Mouse (Mus musculus) granulocyte monocyte progenitor cell, adult 5-6 weeks (primary cell): Measurements from ENCODE around the gene Gm5286. TPM values are rescaled to one million over a fixed set of nuclear protein-coding genes. Genes with fewer than 3 reads are reported as not detected.
"Not testable (repeated sequence)": the region's sequence is repeated elsewhere in the genome, so short reads cannot be mapped to it uniquely, and the experiment has no call there.

Experiments
- ATAC-seq: replicated peaks from 2 replicates; pipeline ENCODE4 v1.8.0; 2016; ENCODE audit warnings: mild to moderate bottlenecking, moderate TSS enrichment, inconsistent platforms; ENCODE audit not compliant: poor library complexity, severe bottlenecking
- total RNA-seq, 2 experiments: library from RNA; stranded (forward) in 1 of 2; stranded (reverse) in 1 of 2; fragments of 200-712, 200-1000 nt in 1 of 2; fragments of >200 nt in 1 of 2; fragmentation: Nextera tagmentation in 1 of 2; gene quantifications; 2 replicates each; pipeline ENCODE4 v1.2.3; 2014 to 2017

The Gm5286 gene
- total RNA-seq (2014; fragmentation: Nextera tagmentation), result not detected in 2 replicates
- not detected in 2 replicates for total RNA-seq (2017)

- not testable (repeated sequence) for ATAC-seq
These were observed at the start of gene Gm5286 for GRCm38 (mm10) chr3:94196414-94196813. Gm5286 (plus strand) TSS chr3:94196714.

DNA sequence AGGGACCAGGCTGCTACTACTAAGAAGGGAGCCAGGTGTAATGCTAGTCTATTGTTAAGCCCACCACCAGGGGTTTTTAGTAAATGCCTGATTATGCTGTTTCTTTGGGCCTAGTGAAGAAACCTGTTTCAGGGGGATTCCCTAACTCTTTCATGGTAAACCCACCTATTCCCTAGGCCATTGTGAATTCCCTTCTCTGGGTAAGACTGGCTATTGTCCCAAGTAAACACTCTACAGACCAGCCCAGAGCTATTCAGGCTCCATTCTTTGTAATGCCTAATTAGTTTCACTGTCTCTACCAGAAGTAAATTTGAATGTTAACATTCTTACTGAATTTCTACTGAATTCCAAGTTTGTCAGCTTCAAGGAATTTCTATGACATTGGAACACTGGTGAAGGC is 29.2 kb upstream of the Gm5286 start:
- ATAC-seq, result not testable (repeated sequence)

DNA sequence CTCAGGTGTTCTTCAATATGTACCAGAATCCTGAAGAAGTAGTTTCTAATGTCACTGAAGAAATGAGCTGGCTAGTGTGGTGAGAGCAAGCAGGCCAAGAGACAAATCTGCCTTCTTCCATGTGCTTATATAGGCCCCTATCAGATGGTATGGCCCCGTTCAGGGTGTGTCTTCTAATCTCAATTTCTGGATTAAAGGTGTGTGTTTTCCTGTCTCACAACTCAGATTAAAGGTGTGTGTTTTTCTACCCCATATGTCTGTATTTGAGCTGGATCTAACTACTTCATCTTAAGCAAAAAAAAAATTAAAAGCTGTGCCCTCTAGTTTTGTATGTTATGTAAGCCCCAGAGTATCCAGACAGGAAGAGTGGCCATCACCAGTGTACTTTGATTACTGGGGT is 18.4 kb upstream of the Gm5286 start, which contains the start of gene Gm10696:
Gene Gm10696, minus strand, starts transcription at position 101 of the 400 bp plus-strand sequence.
- not testable (repeated sequence) for ATAC-seq

Other genes with a start within 250 kb of the Gm5286 start
- gene Tdpoz5, start 235.4 kb upstream of the Gm5286 start, total RNA-seq (2014; fragmentation: Nextera tagmentation), result not detected in 2 replicates
- not detected in 2 replicates for gene Tdpoz5, start 235.4 kb upstream of the Gm5286 start, total RNA-seq (2017)
- not detected in 2 replicates for gene Gm9125, start 141.8 kb upstream of the Gm5286 start, total RNA-seq (2014; fragmentation: Nextera tagmentation)
- not detected in 2 replicates for gene Gm9125, start 141.8 kb upstream of the Gm5286 start, total RNA-seq (2017)
- not detected in 2 replicates for gene Gm10697, start 124.1 kb upstream of the Gm5286 start, total RNA-seq (2014; fragmentation: Nextera tagmentation)
- not detected in 2 replicates for gene Gm10697, start 124.1 kb upstream of the Gm5286 start, total RNA-seq (2017)
- gene Gm10696, start 18.5 kb upstream of the Gm5286 start, total RNA-seq (2014; fragmentation: Nextera tagmentation), result not detected in 2 replicates
- gene Gm10696, start 18.5 kb upstream of the Gm5286 start, total RNA-seq (2017), result not detected in 2 replicates
- gene Gm4778, start 67.3 kb downstream of the Gm5286 start, total RNA-seq (2014; fragmentation: Nextera tagmentation), result not detected in 2 replicates
- gene Gm4778, start 67.3 kb downstream of the Gm5286 start, total RNA-seq (2017), result not detected in 2 replicates
- gene Them4, start 113.4 kb downstream of the Gm5286 start, total RNA-seq (2014; fragmentation: Nextera tagmentation), result 1.8 and 7.4 TPM in 2 replicates
- 4.5 and 5.5 TPM in 2 replicates for gene Them4, start 113.4 kb downstream of the Gm5286 start, total RNA-seq (2017)
- not detected in 2 replicates for gene Them5, start 145.4 kb downstream of the Gm5286 start, total RNA-seq (2014; fragmentation: Nextera tagmentation)
- gene Them5, start 145.4 kb downstream of the Gm5286 start, total RNA-seq (2017), result not detected in 2 replicates
- gene C2cd4d, start 165.7 kb downstream of the Gm5286 start, total RNA-seq (2014; fragmentation: Nextera tagmentation), result not detected in 2 replicates
- gene C2cd4d, start 165.7 kb downstream of the Gm5286 start, total RNA-seq (2017), result not detected in 2 replicates
- gene Rorc, start 176.1 kb downstream of the Gm5286 start, total RNA-seq (2014; fragmentation: Nextera tagmentation), result not detected in 2 replicates
- 0.13 TPM in 1 of 2 replicates, not detected in the other for gene Rorc, start 176.1 kb downstream of the Gm5286 start, total RNA-seq (2017)
- not detected in 2 replicates for gene Lingo4, start 201.8 kb downstream of the Gm5286 start, total RNA-seq (2014; fragmentation: Nextera tagmentation)
- not detected in 2 replicates for gene Lingo4, start 201.8 kb downstream of the Gm5286 start, total RNA-seq (2017)
- gene Tdrkh, start 216.6 kb downstream of the Gm5286 start, total RNA-seq (2014; fragmentation: Nextera tagmentation), result 4.5 TPM in 2 replicates
- gene Tdrkh, start 216.6 kb downstream of the Gm5286 start, total RNA-seq (2017), result 5.7 and 6.1 TPM in 2 replicates
- gene Mrpl9, start 246.6 kb downstream of the Gm5286 start, total RNA-seq (2014; fragmentation: Nextera tagmentation), result 32.5 and 49.1 TPM in 2 replicates
- gene Mrpl9, start 246.6 kb downstream of the Gm5286 start, total RNA-seq (2017), result 56.3 and 60.6 TPM in 2 replicates
- not detected in 2 replicates for gene Oaz3, start 247.2 kb downstream of the Gm5286 start, total RNA-seq (2014; fragmentation: Nextera tagmentation)
- gene Oaz3, start 247.2 kb downstream of the Gm5286 start, total RNA-seq (2017), result 6.9 TPM in 1 of 2 replicates, not detected in the other